Mouse (Mus musculus) limb, embryonic 12.5 days (tissue): ENCODE data around the gene Kmt5a. TPM values are rescaled to one million over a fixed set of nuclear protein-coding genes. Genes with fewer than 3 reads are reported as not detected.

Experiments used
- ATAC-seq: fragments of 200-750 bp; cut with Nextera tagmentation; 2 replicates; pipeline ENCODE4 v1.8.0; 2017; ENCODE audit warnings: low read depth, moderate TSS enrichment; ENCODE audit not compliant: insufficient number of reproducible peaks, insufficient read depth, low FRiP score, low TSS enrichment
- H3K27ac ChIP-seq: fragments of 300-500 bp; sonication (generic); 2 replicates; pipeline ENCODE4 v1.5.1; 2016; ENCODE audit warnings: mild to moderate bottlenecking, moderate library complexity
- H3K27me3 ChIP-seq: fragments of 300-500 bp; sonication (generic); 2 replicates; pipeline ENCODE4 v1.6.1; 2016; ENCODE audit warnings: mild to moderate bottlenecking, moderate library complexity
- H3K36me3 ChIP-seq: fragments of 300-500 bp; sonication (generic); 2 replicates; pipeline ENCODE4 v1.6.1; 2016; ENCODE audit warnings: mild to moderate bottlenecking, moderate library complexity
- H3K4me1 ChIP-seq: fragments of 300-500 bp; sonication (generic); replicated peaks from 2 replicates; pipeline ENCODE4 v1.6.1; 2016
- H3K4me2 ChIP-seq: fragments of 300-500 bp; sonication (generic); 2 replicates; pipeline ENCODE4 v1.6.1; 2016; ENCODE audit warnings: mild to moderate bottlenecking, moderate library complexity
- H3K4me3 ChIP-seq: fragments of 300-500 bp; sonication (generic); replicated peaks from 2 replicates; pipeline ENCODE4 v1.5.1; 2016; ENCODE audit warnings: mild to moderate bottlenecking
- H3K9ac ChIP-seq: fragments of 300-500 bp; sonication (generic); replicated peaks from 2 replicates; pipeline ENCODE4 v1.6.1; 2016; ENCODE audit warnings: mild to moderate bottlenecking, moderate library complexity
- H3K9me3 ChIP-seq: fragments of 300-500 bp; sonication (generic); 2 replicates; pipeline ENCODE4 v1.6.1; 2016; ENCODE audit warnings: mild to moderate bottlenecking, moderate library complexity
- WGBS: fragments of 180-500 bp; shearing (Covaris S2); methylation state at CpG from one replicate; pipeline ENCODE4 v1.1.7; 2016; 5-methylcytosine and 5-hydroxymethylcytosine counted together
- polyA plus RNA-seq: library from polyadenylated mRNA; unstranded; fragments of >200 nt; fragmentation: Nextera tagmentation; extraction: Ambion mirVana; gene quantifications from 2 replicates; pipeline ENCODE4 v1.2.1, GENCODE M21; 2016

Gene Kmt5a
- polyA plus RNA-seq, 1 experiment from 2014 or later = 60.6 TPM

GRCm38 (mm10) chr5:124426475-124427071 lies 13.2 kb upstream of the Kmt5a start:
- Histone ChIP-seq H3K27me3 (no peaks in the 10 kb centered on the region), H3K36me3 (peaks cover 7% of the 10 kb centered on the region; the same call in 1 of the 2 replicates), H3K9me3 (no peaks in the 10 kb centered on the region), H3K4me3 (peak overlapping the region; percentile 99), H3K4me2 (peak overlapping the region; percentile 50), H3K27ac (no peak overlapping the region), H3K9ac (no peak overlapping the region), H3K4me1 (peaks cover 7% of the 10 kb centered on the region)
- no peak for ATAC-seq
- WGBS = 87% methylated on average over 10 of the region's 10 CpGs

DNA sequence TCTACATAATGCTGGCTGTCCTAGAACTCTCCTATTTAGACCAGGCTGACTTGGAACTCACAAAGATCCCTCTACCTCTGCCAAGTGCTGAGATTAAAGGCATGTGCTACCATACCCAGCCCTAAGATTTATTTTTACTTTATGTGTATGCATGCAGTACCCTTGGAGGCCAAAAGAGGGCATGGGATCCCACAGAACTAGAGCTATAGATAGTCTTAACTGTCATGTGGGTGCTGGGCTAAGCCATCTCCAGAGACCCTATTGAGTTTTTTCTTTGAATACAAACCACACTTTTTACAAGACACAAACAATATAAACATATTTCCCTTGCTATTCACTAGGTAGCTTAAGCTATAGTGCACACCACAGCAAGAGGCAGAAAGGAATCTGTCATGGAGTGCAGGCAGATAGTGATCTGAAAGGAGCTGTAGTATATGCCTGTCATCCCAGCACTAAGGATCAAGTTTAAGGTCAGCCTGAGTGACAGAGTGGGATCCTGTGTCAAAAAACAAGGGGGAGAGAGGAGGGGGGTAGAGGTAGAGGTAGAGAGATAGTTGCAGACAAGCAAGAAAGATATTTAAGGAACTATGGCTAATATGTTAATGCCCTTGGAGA lies 7.2 kb upstream of the Kmt5a start:
- Histone ChIP-seq H3K4me1 (no peaks in the 10 kb centered on the region), H3K4me2 (no peak overlapping the region), H3K9ac (no peak overlapping the region), H3K36me3 (no peaks in the 10 kb centered on the region), H3K9me3 (no peaks in the 10 kb centered on the region), H3K27me3 (no peaks in the 10 kb centered on the region; the same call in 1 of the 2 replicates), H3K27ac (no peak overlapping the region), H3K4me3 (no peak overlapping the region)
- ATAC-seq = 0 out of 2 replicates have a peak, but pooled peaks have one; percentile 52

DNA sequence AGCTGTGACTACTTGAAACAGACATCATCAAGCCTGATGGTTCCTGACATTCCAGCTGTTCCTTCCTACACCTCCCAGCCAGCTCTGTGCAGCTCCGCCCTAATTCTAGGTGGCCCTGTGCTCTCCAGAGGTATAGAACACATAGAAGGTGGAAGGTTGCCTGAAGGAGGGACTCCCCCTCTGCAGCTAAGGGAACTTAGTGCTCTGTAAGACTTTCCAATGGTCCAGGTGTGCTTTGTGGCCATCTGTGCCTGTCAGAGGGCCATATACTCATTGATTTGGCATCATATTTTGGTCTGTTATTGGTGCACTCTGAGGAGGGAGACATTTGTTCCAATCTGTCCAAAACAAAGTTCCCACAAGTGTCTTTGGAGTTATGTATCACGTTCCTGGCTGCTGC lies 6.7 kb upstream of the Kmt5a start:
- no peaks in the 10 kb centered on the region for H3K9me3 ChIP-seq
- no peak overlapping the region for H3K27ac ChIP-seq
- no peak for ATAC-seq
- no peaks in the 10 kb centered on the region for H3K4me1 ChIP-seq
- H3K4me2 ChIP-seq = no peak overlapping the region
- WGBS = 72% methylated on average over 2 of the region's 2 CpGs
- H3K36me3 ChIP-seq = no peaks in the 10 kb centered on the region
- no peaks in the 10 kb centered on the region; the same call in 1 of the 2 replicates for H3K27me3 ChIP-seq
- H3K4me3 ChIP-seq = no peak overlapping the region
- no peak overlapping the region for H3K9ac ChIP-seq

- H3K4me2 ChIP-seq = no peak overlapping the region
- no peak overlapping the region for H3K27ac ChIP-seq
- peaks cover 14% of the 10 kb centered on the region for H3K4me1 ChIP-seq
- no peak overlapping the region for H3K4me3 ChIP-seq
- no peak overlapping the region for H3K9ac ChIP-seq
- no peaks in the 10 kb centered on the region for H3K9me3 ChIP-seq
- no peaks in the 10 kb centered on the region for H3K27me3 ChIP-seq
- WGBS = 93% methylated on average over 5 of the region's 5 CpGs
- no peak for ATAC-seq
- H3K36me3 ChIP-seq = no peaks in the 10 kb centered on the region
These were observed 1.5 kb upstream of the Kmt5a start for GRCm38 (mm10) chr5:124438229-124438628.

DNA sequence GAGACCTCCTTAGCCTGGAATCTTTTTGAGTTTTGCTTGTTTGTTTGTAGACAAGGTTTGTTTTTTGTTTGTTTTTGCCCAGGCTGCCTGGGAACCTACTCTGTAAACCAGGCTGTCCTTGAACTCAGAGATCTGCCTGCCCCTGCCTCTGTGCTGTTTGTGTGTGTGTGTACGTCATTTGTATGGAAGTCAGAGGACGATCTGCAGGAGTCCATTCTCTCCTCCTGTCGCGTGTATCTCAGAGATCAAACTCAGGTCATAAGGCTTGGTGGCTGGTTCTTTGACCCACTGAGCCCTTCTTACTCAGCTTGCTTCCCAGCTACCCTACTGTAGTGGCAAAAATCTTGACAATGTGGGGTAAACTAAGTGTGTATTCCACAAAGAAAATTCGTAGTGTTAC lies 984 bp upstream of the Kmt5a start:
- ATAC-seq = no peak
- 0 out of 2 replicates have a peak overlapping the region, but pooled peaks have one; percentile 36 for H3K27ac ChIP-seq

GRCm38 (mm10) chr5:124440094-124440701 lies 468 bp downstream of the Kmt5a start:
- under 1% methylated on average over 30 of the region's 30 CpGs for WGBS
- ATAC-seq = peak; percentile 52
- Histone ChIP-seq H3K9me3 (no peaks in the 10 kb centered on the region), H3K4me1 (peaks cover 20% of the 10 kb centered on the region), H3K27ac (peak overlapping the region; percentile 90), H3K4me2 (peak overlapping the region; percentile 97), H3K36me3 (no peaks in the 10 kb centered on the region), H3K27me3 (no peaks in the 10 kb centered on the region), H3K9ac (peak overlapping the region; percentile 71), H3K4me3 (peak overlapping the region; percentile 79)

More for the DNA sequence above, 984 bp upstream of the Kmt5a start:
- no peaks in the 10 kb centered on the region for H3K36me3 ChIP-seq
- H3K9me3 ChIP-seq = no peaks in the 10 kb centered on the region
- no peak overlapping the region for H3K9ac ChIP-seq
- WGBS = 65% methylated on average over 5 of the region's 5 CpGs
- H3K4me1 ChIP-seq = peaks cover 14% of the 10 kb centered on the region
- H3K4me2 ChIP-seq = peak overlapping the region; percentile 97
- no peaks in the 10 kb centered on the region for H3K27me3 ChIP-seq
- peak overlapping the region; percentile 79; the same call in 1 of the 2 replicates for H3K4me3 ChIP-seq

- no peak overlapping the region for H3K4me3 ChIP-seq
- no peak overlapping the region for H3K9ac ChIP-seq
- H3K36me3 ChIP-seq = peaks cover 8% of the 10 kb centered on the region
- no peak overlapping the region for H3K4me2 ChIP-seq
- no peaks in the 10 kb centered on the region for H3K27me3 ChIP-seq
- ATAC-seq = no peak
- H3K27ac ChIP-seq = no peak overlapping the region
- no peaks in the 10 kb centered on the region for H3K9me3 ChIP-seq
- WGBS = 81% methylated on average over 2 of the region's 2 CpGs
- H3K4me1 ChIP-seq = peaks cover 34% of the 10 kb centered on the region
These were observed 2.9 kb downstream of the Kmt5a start for GRCm38 (mm10) chr5:124442628-124443027.

- 73% methylated on average over 3 of the region's 3 CpGs for WGBS
- Histone ChIP-seq H3K27me3 (no peaks in the 10 kb centered on the region), H3K27ac (no peak overlapping the region), H3K4me1 (peaks cover 38% of the 10 kb centered on the region), H3K36me3 (peaks cover 24% of the 10 kb centered on the region), H3K4me2 (peak overlapping the region; percentile 77), H3K4me3 (no peak overlapping the region), H3K9me3 (no peaks in the 10 kb centered on the region), H3K9ac (no peak overlapping the region)
- no peak for ATAC-seq
These were observed 4.5 kb downstream of the Kmt5a start for GRCm38 (mm10) chr5:124444208-124444607.

- Histone ChIP-seq H3K27ac (peak overlapping the region; percentile 90), H3K4me3 (peak overlapping the region; percentile 98), H3K9me3 (no peaks in the 10 kb centered on the region), H3K9ac (peak overlapping the region; percentile 95), H3K27me3 (no peaks in the 10 kb centered on the region), H3K4me1 (peaks cover 43% of the 10 kb centered on the region), H3K36me3 (peaks cover 30% of the 10 kb centered on the region), H3K4me2 (peak overlapping the region; percentile 77)
- WGBS = 6% methylated on average over 59 of the region's 66 CpGs
- ATAC-seq = peak; percentile 75
These were observed 5.2 kb downstream of the Kmt5a start for GRCm38 (mm10) chr5:124444661-124445561.

DNA sequence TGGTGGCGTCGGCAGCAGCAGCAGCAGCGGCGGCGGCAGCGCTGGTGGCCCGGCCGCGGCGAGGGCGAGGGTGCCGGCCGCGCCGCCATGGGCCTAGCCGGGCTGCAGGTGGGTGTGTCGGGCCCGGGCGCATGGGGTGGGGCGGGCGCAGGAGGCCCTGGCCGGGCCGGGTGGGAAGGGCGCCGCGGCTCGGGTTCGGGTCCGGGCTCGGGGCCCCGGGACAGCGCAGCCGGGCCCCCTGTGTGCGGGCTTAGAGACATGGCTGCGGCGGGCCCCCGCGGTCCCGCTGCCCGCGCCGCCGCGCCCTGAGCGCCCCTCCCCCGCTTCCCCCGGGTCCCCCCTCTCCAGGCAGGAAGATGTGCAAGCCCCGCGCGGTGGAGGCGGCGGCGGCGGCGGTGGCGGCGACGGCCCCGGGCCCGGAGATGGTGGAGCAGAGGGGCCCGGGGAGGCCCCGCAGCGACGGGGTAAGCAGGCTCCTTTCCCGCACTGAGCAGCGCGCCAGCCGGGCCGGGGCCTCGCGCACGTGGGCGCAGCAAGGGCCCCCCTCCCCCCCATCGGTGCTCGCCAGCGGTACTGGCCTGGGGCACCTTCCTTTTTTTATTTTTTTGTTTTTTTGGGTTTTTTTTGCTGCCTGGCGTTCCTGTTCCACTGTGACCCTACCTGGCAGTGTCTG lies 6.0 kb downstream of the Kmt5a start:
- peaks cover 37% of the 10 kb centered on the region for H3K4me1 ChIP-seq
- peak overlapping the region; percentile 90 for H3K4me2 ChIP-seq
- H3K9ac ChIP-seq = peak overlapping the region; percentile 95
- no peaks in the 10 kb centered on the region for H3K9me3 ChIP-seq
- peak; percentile 44 for ATAC-seq
- H3K4me3 ChIP-seq = peak overlapping the region; percentile 98
- under 1% methylated on average over 52 of the region's 77 CpGs for WGBS
- H3K36me3 ChIP-seq = peaks cover 39% of the 10 kb centered on the region
- H3K27me3 ChIP-seq = no peaks in the 10 kb centered on the region
- peak overlapping the region; percentile 90 for H3K27ac ChIP-seq
